Mouse (Mus musculus) limb, embryonic 13.5 days (tissue): ENCODE measurements around the gene Pla2g4d. TPM values are rescaled to one million over a fixed set of nuclear protein-coding genes. Genes with fewer than 3 reads are reported as not detected.

Experiments
- ATAC-seq: fragments of 200-750 bp; cut with Nextera tagmentation; 2 replicates; pipeline ENCODE4 v1.8.0; 2017; ENCODE audit warnings: low read depth, moderate number of reproducible peaks, moderate TSS enrichment; ENCODE audit not compliant: low FRiP score
- H3K27ac ChIP-seq: fragments of 300-500 bp; sonication (generic); 2 replicates; pipeline ENCODE4 v1.5.1; 2015; ENCODE audit warnings: inconsistent platforms, mild to moderate bottlenecking, moderate library complexity
- H3K27me3 ChIP-seq: fragments of 300-500 bp; sonication (generic); 2 replicates; pipeline ENCODE4 v1.6.1; 2015; ENCODE audit warnings: mild to moderate bottlenecking, inconsistent platforms
- H3K36me3 ChIP-seq: fragments of 300-500 bp; sonication (generic); 2 replicates; pipeline ENCODE4 v1.6.1; 2015; ENCODE audit warnings: inconsistent platforms, mild to moderate bottlenecking, moderate library complexity
- H3K4me1 ChIP-seq: fragments of 300-500 bp; sonication (generic); 2 replicates; pipeline ENCODE4 v1.6.1; 2015; ENCODE audit warnings: inconsistent platforms
- H3K4me2 ChIP-seq: fragments of 300-500 bp; sonication (generic); replicated peaks from 2 replicates; pipeline ENCODE4 v1.6.1; 2015; ENCODE audit warnings: inconsistent platforms, mild to moderate bottlenecking, moderate library complexity
- H3K4me3 ChIP-seq: fragments of 300-500 bp; sonication (generic); 2 replicates; pipeline ENCODE4 v1.5.1; 2015; ENCODE audit warnings: moderate library complexity, mild to moderate bottlenecking, inconsistent platforms
- H3K9ac ChIP-seq: fragments of 300-500 bp; sonication (generic); 2 replicates; pipeline ENCODE4 v1.6.1; 2015; ENCODE audit warnings: mild to moderate bottlenecking, inconsistent platforms
- H3K9me3 ChIP-seq: fragments of 300-500 bp; sonication (generic); 2 replicates; pipeline ENCODE4 v1.6.1; 2016; ENCODE audit warnings: inconsistent platforms
- WGBS: fragments of 180-500 bp; shearing (Covaris S2); methylation state at CpG from one replicate; pipeline ENCODE4 v1.1.7; 2015; 5-methylcytosine and 5-hydroxymethylcytosine counted together
- polyA plus RNA-seq: library from polyadenylated mRNA; unstranded; fragments of >200 nt; fragmentation: Nextera tagmentation; extraction: Ambion mirVana; gene quantifications from 2 replicates; pipeline ENCODE4 v1.2.1, GENCODE M21; 2015

The Pla2g4d gene
- polyA plus RNA-seq: 0.06 and 0.19 TPM in 2 replicates

- Histone ChIP-seq H3K4me1 (no peaks in the 10 kb centered on the region), H3K4me3 (no peak within 1 kb of the TSS), H3K9ac (no peak within 1 kb of the TSS), H3K27me3 (no peaks in the 10 kb centered on the region), H3K4me2 (no peak within 1 kb of the TSS), H3K27ac (no peak within 1 kb of the TSS), H3K36me3 (no peaks in the 10 kb centered on the region), H3K9me3 (no peaks in the 10 kb centered on the region)
- ATAC-seq: no peak
- WGBS: 71% methylated on average over 5 of the region's 5 CpGs
Observed at GRCm38 (mm10) chr2:120288995-120289394, at the start of gene Pla2g4d. Pla2g4d (minus strand) TSS chr2:120289197.

- peaks cover 86% of the 10 kb centered on the region for H3K36me3 ChIP-seq
- no peak overlapping the region for H3K4me3 ChIP-seq
- H3K9me3 ChIP-seq: no peaks in the 10 kb centered on the region
- WGBS: 82% methylated on average over 2 of the region's 2 CpGs
- H3K9ac ChIP-seq: no peak overlapping the region
- no peak overlapping the region for H3K27ac ChIP-seq
- ATAC-seq: no peak
- H3K4me2 ChIP-seq: no peak overlapping the region
- no peaks in the 10 kb centered on the region for H3K27me3 ChIP-seq
- no peaks in the 10 kb centered on the region for H3K4me1 ChIP-seq
Observed at GRCm38 (mm10) chr2:120337886-120338285, 48.9 kb upstream of the Pla2g4d start.

GRCm38 (mm10) chr2:120331575-120331974 is 42.6 kb upstream of the Pla2g4d start:
- Histone ChIP-seq H3K4me3 (no peak overlapping the region), H3K9me3 (no peaks in the 10 kb centered on the region), H3K36me3 (peaks cover 80% of the 10 kb centered on the region), H3K9ac (no peak overlapping the region), H3K4me2 (no peak overlapping the region), H3K27ac (no peak overlapping the region), H3K4me1 (no peaks in the 10 kb centered on the region), H3K27me3 (no peaks in the 10 kb centered on the region)
- no peak for ATAC-seq
- 83% methylated on average over 4 of the region's 4 CpGs for WGBS

GRCm38 (mm10) chr2:120315077-120315476 is 26.1 kb upstream of the Pla2g4d start:
- H3K9ac ChIP-seq: no peak overlapping the region

GRCm38 (mm10) chr2:120314487-120314886 is 25.5 kb upstream of the Pla2g4d start:
- Histone ChIP-seq H3K9me3 (no peaks in the 10 kb centered on the region), H3K27me3 (no peaks in the 10 kb centered on the region), H3K9ac (no peak overlapping the region), H3K4me2 (no peak overlapping the region), H3K36me3 (peaks cover 36% of the 10 kb centered on the region), H3K4me1 (no peaks in the 10 kb centered on the region), H3K4me3 (no peak overlapping the region), H3K27ac (no peak overlapping the region)
- no peak for ATAC-seq
- 71% methylated on average over 4 of the region's 4 CpGs for WGBS

More at GRCm38 (mm10) chr2:120315077-120315476, 26.1 kb upstream of the Pla2g4d start:
- ATAC-seq: no peak
- 66% methylated on average over 4 of the region's 4 CpGs for WGBS
- H3K9me3 ChIP-seq: no peaks in the 10 kb centered on the region
- no peak overlapping the region for H3K4me2 ChIP-seq
- peaks cover 40% of the 10 kb centered on the region for H3K36me3 ChIP-seq
- no peaks in the 10 kb centered on the region for H3K4me1 ChIP-seq
- no peak overlapping the region for H3K27ac ChIP-seq
- no peak overlapping the region for H3K4me3 ChIP-seq
- no peaks in the 10 kb centered on the region for H3K27me3 ChIP-seq

- WGBS: 43% methylated on average over 3 of the region's 3 CpGs
- Histone ChIP-seq H3K27me3 (no peaks in the 10 kb centered on the region), H3K36me3 (peaks cover 31% of the 10 kb centered on the region), H3K4me2 (no peak within 1 kb of the TSS), H3K9ac (no peak within 1 kb of the TSS), H3K4me1 (no peaks in the 10 kb centered on the region), H3K4me3 (no peak within 1 kb of the TSS), H3K9me3 (no peaks in the 10 kb centered on the region), H3K27ac (no peak within 1 kb of the TSS)
- no peak for ATAC-seq
Observed at GRCm38 (mm10) chr2:120313976-120314375, 25.0 kb upstream of the Pla2g4d start, which contains the start of gene Pla2g4f. Pla2g4f (minus strand) TSS chr2:120314165.

GRCm38 (mm10) chr2:120312276-120312825 is 23.4 kb upstream of the Pla2g4d start:
- no peaks in the 10 kb centered on the region for H3K9me3 ChIP-seq
- no peaks in the 10 kb centered on the region for H3K27me3 ChIP-seq
- no peak overlapping the region for H3K9ac ChIP-seq
- no peak overlapping the region for H3K27ac ChIP-seq
- H3K4me1 ChIP-seq: no peaks in the 10 kb centered on the region
- no peak for ATAC-seq
- H3K36me3 ChIP-seq: peaks cover 14% of the 10 kb centered on the region
- H3K4me3 ChIP-seq: no peak overlapping the region
- WGBS: 86% methylated on average over 7 of the region's 7 CpGs
- H3K4me2 ChIP-seq: no peak overlapping the region

GRCm38 (mm10) chr2:120304113-120304512 is 15.1 kb upstream of the Pla2g4d start:
- H3K9me3 ChIP-seq: no peaks in the 10 kb centered on the region
- H3K36me3 ChIP-seq: no peaks in the 10 kb centered on the region
- no peak overlapping the region for H3K9ac ChIP-seq
- H3K27ac ChIP-seq: no peak overlapping the region
- 17% methylated on average over 3 of the region's 3 CpGs for WGBS
- no peak overlapping the region for H3K4me2 ChIP-seq
- ATAC-seq: no peak
- no peaks in the 10 kb centered on the region for H3K27me3 ChIP-seq
- no peaks in the 10 kb centered on the region for H3K4me1 ChIP-seq
- no peak overlapping the region for H3K4me3 ChIP-seq

GRCm38 (mm10) chr2:120301076-120301475 is 12.1 kb upstream of the Pla2g4d start:
- 90% methylated on average over 6 of the region's 6 CpGs for WGBS
- Histone ChIP-seq H3K4me1 (no peaks in the 10 kb centered on the region), H3K9me3 (no peaks in the 10 kb centered on the region), H3K4me3 (no peak overlapping the region), H3K27ac (no peak overlapping the region), H3K27me3 (no peaks in the 10 kb centered on the region), H3K4me2 (no peak overlapping the region), H3K36me3 (no peaks in the 10 kb centered on the region), H3K9ac (no peak overlapping the region)
- ATAC-seq: no peak

- no peak overlapping the region for H3K9ac ChIP-seq
- H3K9me3 ChIP-seq: no peaks in the 10 kb centered on the region
- no peaks in the 10 kb centered on the region for H3K36me3 ChIP-seq
- 0 out of 2 replicates have a peak, but pooled peaks have one; percentile 57 for ATAC-seq
- 74% methylated on average over 4 of the region's 4 CpGs for WGBS
- no peak overlapping the region; the same call in 1 of the 2 replicates for H3K27ac ChIP-seq
- H3K4me2 ChIP-seq: no peak overlapping the region
- no peak overlapping the region for H3K4me3 ChIP-seq
- no peaks in the 10 kb centered on the region for H3K4me1 ChIP-seq
- no peaks in the 10 kb centered on the region for H3K27me3 ChIP-seq
Observed at GRCm38 (mm10) chr2:120299866-120300265, 10.9 kb upstream of the Pla2g4d start.

GRCm38 (mm10) chr2:120296160-120296559 is 7.2 kb upstream of the Pla2g4d start:
- no peak for ATAC-seq

GRCm38 (mm10) chr2:120291471-120292078 is 2.6 kb upstream of the Pla2g4d start:
- ATAC-seq: no peak
- Histone ChIP-seq H3K9me3 (no peaks in the 10 kb centered on the region), H3K9ac (no peak overlapping the region), H3K36me3 (no peaks in the 10 kb centered on the region), H3K4me1 (no peaks in the 10 kb centered on the region), H3K4me3 (no peak overlapping the region), H3K27me3 (no peaks in the 10 kb centered on the region), H3K27ac (no peak overlapping the region), H3K4me2 (no peak overlapping the region)
- WGBS: 84% methylated on average over 8 of the region's 9 CpGs

More at GRCm38 (mm10) chr2:120296160-120296559, 7.2 kb upstream of the Pla2g4d start:
- Histone ChIP-seq H3K27ac (no peak overlapping the region), H3K36me3 (no peaks in the 10 kb centered on the region), H3K9me3 (no peaks in the 10 kb centered on the region), H3K4me1 (no peaks in the 10 kb centered on the region), H3K9ac (no peak overlapping the region), H3K4me3 (no peak overlapping the region), H3K4me2 (no peak overlapping the region), H3K27me3 (no peaks in the 10 kb centered on the region)
- 11% methylated on average over 2 of the region's 2 CpGs for WGBS

GRCm38 (mm10) chr2:120288401-120288800 is 596 bp downstream of the Pla2g4d start:
- H3K27ac ChIP-seq: no peak overlapping the region
- no peaks in the 10 kb centered on the region for H3K36me3 ChIP-seq
- H3K4me3 ChIP-seq: no peak overlapping the region
- no peaks in the 10 kb centered on the region for H3K27me3 ChIP-seq
- ATAC-seq: no peak
- 84% methylated on average over 3 of the region's 3 CpGs for WGBS
- no peak overlapping the region for H3K4me2 ChIP-seq
- H3K4me1 ChIP-seq: 0 out of 2 replicates have a peak, but pooled peaks cover under 1% of the 10 kb centered on the region
- H3K9ac ChIP-seq: no peak overlapping the region
- H3K9me3 ChIP-seq: no peaks in the 10 kb centered on the region
